Mouse (Mus musculus) heart, postnatal 0 days (tissue): ENCODE results near the gene Frem1.

Source experiments
- CTCF ChIP-seq: IDR thresholded peaks from 2 replicates; pipeline ENCODE4 v1.5.1; 2016; ENCODE audit warnings: antibody characterized with exemption, control low read depth, low read depth
- EP300 ChIP-seq: IDR thresholded peaks from 2 replicates; pipeline ENCODE4 v1.6.1; 2016; ENCODE audit warnings: antibody characterized with exemption, low read depth

- TF ChIP-seq CTCF (no peak), EP300 (no peak)
Observed at GRCm38 (mm10) chr4:83058182-83058581, 6.0 kb upstream of the Frem1 start.
